Mouse (Mus musculus): ENCODE measurements at regions not wholly inside any gene's neighbourhood (a gene's known extent, or its start where the extent isn't known, plus 50 kb on each side); places are given as distances from the start of the nearest gene placed in this dataset.

DNA sequence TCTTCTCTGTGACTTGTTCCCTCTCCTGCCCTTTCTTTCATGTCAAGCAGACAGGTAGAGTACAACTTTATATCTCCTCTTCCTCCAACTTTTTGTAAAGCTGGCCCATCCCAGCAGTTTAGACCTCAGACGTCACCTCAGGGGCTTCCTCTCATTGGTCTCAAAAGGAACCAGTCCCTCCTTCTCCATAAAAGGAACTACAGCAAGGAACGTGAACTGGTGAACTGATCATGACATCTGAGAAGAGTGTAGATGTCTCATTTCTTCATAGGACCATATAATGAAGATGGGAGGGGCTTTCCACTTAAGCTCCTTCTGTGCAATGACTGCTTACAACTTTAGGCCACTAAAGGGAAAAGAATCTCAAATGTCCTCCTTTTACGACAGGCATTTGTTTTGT, 153.0 kb downstream of the Ly86 start:
- in situ Hi-C loops (cut with MboI; ENCODE audit: low pct_unique_long_range_greater_than_20kb in 1 of 2, low sequenced_read_pairs in 2 of 2, unreplicated experiment in 1 of 2), result no loop called here

DNA sequence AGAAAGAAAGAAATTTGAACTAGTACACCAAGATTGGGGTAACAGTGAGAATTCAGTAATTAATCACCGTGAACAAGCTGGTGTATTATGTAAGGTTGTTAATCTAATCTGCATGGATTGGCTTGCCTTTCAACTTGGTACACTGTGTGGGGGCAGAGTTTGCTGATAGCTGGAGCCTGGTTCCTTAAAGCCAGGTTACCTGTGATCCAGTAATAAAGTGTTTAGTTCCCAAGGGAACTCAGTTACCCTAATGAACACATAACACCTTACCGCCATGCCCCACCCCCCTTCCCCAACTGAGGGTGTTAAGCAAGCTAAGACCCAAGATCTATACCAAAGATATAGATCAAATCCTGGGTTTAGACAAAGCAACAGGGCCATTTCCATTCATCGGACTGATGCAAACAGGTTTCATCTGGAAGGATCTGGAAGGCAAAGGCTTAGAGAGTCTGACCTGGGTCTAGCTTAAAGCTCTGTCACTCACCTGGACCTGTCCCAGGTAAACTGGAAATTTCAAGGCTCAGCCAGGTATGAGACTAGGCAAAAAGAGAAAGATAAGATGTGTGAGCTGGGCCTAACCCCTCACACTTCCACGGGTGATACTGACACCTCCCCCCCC, 155.8 kb downstream of the Ly86 start:
- in situ Hi-C loops (cut with MboI; ENCODE audit: low pct_unique_long_range_greater_than_20kb in 1 of 2, low sequenced_read_pairs in 2 of 2, unreplicated experiment in 1 of 2), result no loop called here

- in situ Hi-C loops (cut with MboI; ENCODE audit: low pct_unique_long_range_greater_than_20kb in 1 of 2, low sequenced_read_pairs in 2 of 2, unreplicated experiment in 1 of 2), result no loop called here
Observed at GRCm38 (mm10) chr13:37503449-37503848, 158.4 kb downstream of the Ly86 start.

GRCm38 (mm10) chr13:37503898-37504297, 158.9 kb downstream of the Ly86 start:
- in situ Hi-C loops (cut with MboI; ENCODE audit: low pct_unique_long_range_greater_than_20kb in 1 of 2, low sequenced_read_pairs in 2 of 2, unreplicated experiment in 1 of 2), result no loop called here

- in situ Hi-C loops (cut with MboI; ENCODE audit: low pct_unique_long_range_greater_than_20kb in 1 of 2, low sequenced_read_pairs in 2 of 2, unreplicated experiment in 1 of 2), result no loop called here
Observed at GRCm38 (mm10) chr13:37504373-37504772, 159.4 kb downstream of the Ly86 start.

GRCm38 (mm10) chr13:37505617-37506016, 160.6 kb downstream of the Ly86 start:
- in situ Hi-C loops (cut with MboI; ENCODE audit: low pct_unique_long_range_greater_than_20kb in 1 of 2, low sequenced_read_pairs in 2 of 2, unreplicated experiment in 1 of 2), result no loop called here

DNA sequence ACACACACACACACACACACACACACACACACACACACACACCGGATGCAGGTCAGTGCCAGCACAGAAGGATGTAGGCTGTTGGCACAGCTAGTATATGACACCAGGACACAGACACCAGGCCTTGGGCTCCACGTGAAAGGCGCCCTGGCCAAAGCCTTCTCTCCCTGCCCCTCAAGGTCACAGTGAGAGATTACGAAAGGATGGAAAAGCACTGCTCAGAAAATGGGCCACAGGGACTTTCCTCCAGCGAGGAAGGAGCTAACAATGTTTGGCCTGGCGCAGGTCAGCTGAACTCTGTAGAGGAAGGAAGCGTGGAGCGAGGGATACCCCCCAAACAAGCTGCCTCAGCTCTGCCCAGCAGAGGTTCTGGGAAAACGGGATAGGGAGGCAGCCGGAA, 161.0 kb downstream of the Ly86 start:
- in situ Hi-C loops (cut with MboI; ENCODE audit: low pct_unique_long_range_greater_than_20kb in 1 of 2, low sequenced_read_pairs in 2 of 2, unreplicated experiment in 1 of 2), result no loop called here

GRCm38 (mm10) chr13:37506701-37507100, 161.7 kb downstream of the Ly86 start:
- in situ Hi-C loops (cut with MboI; ENCODE audit: low pct_unique_long_range_greater_than_20kb in 1 of 2, low sequenced_read_pairs in 2 of 2, unreplicated experiment in 1 of 2), result no loop called here

DNA sequence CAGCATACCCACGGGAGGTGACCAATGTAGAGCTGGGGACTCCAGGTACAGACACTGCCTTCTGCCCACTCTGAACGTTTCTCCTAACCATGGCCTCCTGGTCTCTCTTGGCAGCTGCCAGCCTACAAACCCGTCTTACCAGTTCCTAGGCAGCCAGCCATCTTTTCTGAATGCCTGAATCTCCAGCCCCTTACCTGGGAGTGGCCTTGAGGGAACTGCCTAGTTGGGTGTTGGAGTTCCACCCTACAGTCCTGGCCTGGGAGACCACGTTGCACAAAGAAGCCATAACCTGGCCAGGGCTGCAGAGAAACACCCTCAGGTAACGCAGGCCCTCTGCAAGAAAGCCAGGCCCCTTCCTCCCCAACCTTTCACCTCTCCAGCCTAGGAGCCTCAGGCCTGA, 162.1 kb downstream of the Ly86 start:
- in situ Hi-C loops (cut with MboI; ENCODE audit: low pct_unique_long_range_greater_than_20kb in 1 of 2, low sequenced_read_pairs in 2 of 2, unreplicated experiment in 1 of 2), result no loop called here

DNA sequence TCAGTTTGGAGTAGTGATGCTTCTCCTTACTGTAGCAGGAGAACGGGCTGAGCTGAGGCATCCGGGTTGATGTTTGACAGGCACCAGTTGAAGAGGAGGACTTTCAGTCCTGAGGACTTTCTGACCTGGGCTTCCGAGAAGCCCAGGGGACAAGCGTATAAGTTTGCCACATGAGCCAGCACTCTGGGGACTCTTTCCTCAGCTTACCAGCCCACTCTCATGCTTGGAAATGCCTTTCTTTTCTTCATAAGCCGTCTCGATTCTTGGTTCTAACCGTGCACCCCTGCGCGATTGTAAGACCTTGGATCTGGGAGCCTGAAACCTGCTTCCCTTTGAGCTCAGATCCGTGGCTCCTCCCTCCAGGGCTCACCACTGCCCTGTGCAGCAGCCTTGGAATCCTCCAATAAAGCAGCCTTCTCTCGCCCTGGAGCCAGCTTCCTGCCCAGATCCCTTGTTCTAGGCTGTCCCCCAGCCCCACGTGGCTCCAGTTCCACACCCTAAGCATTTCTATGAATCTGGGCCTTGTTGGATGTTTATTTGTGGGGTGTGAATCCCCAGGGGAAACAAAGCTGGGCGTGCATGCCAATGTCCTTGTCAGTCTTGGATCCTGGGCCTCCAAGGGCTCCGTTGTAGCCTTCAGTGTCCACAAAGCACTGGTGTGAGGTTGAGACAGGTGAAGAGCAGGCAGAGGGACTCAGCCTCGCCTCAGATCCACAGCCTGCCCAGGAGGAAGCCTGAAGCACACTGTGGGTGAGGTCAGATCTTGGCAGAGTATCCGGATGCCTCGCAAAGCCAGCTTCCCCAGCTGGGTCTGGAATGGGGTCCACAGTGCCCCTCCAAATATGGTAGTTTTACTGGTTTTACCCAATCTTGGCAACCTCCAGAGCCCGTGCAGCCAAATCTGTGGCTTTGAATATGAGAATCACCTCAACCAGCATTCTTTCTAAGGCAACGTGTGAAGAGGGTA, 163.7 kb downstream of the Ly86 start:
- in situ Hi-C loops (cut with MboI; ENCODE audit: low pct_unique_long_range_greater_than_20kb in 1 of 2, low sequenced_read_pairs in 2 of 2, unreplicated experiment in 1 of 2), result no loop called here

- in situ Hi-C loops (cut with MboI; ENCODE audit: low pct_unique_long_range_greater_than_20kb in 1 of 2, low sequenced_read_pairs in 2 of 2, unreplicated experiment in 1 of 2), result no loop called here
Observed at GRCm38 (mm10) chr13:37509352-37509851, 164.4 kb downstream of the Ly86 start.

DNA sequence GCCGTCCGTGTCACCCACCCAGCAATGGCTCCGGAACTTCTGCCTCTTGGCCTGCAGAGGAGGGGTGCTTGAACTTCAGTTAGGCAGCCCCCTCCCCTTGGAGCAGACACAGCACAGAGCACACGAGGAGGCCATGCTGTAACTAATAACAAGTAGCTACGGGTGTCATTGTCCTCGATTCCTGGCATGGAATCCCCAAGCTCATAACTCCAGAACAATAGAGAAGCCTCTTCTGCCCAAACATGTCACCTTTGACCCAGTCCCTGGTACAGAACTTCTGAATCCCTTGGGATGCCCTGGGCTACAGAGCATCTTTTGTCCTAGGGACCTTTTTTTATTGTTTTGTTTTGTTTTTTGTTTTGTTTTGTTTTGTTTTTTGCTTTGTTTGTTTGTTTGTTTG, 165.5 kb downstream of the Ly86 start:
- in situ Hi-C loops (cut with MboI; ENCODE audit: low pct_unique_long_range_greater_than_20kb in 1 of 2, low sequenced_read_pairs in 2 of 2, unreplicated experiment in 1 of 2), result no loop called here

DNA sequence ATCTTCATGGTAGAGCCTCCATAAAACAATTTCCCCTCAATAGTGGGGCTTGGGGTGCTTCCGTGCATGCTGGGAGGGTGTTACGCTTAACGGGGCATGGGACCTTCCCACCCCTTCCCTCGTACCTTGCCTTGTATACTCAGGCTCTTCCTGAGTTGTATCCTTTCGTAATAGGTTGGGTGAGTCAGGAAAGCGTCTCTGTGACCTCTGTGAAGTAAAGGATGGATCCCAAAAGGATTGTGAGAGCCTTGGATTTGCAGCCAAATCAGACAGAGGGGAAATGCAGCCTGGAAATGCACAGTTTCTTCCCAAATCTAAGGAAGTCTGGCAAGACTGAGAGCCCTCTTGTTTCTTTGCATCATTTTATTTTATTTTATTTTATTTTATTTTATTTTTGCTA, 166.0 kb downstream of the Ly86 start:
- in situ Hi-C loops (cut with MboI; ENCODE audit: low pct_unique_long_range_greater_than_20kb in 1 of 2, low sequenced_read_pairs in 2 of 2, unreplicated experiment in 1 of 2), result no loop called here

GRCm38 (mm10) chr13:37511406-37511805, 166.4 kb downstream of the Ly86 start:
- in situ Hi-C loops (cut with MboI; ENCODE audit: low pct_unique_long_range_greater_than_20kb in 1 of 2, low sequenced_read_pairs in 2 of 2, unreplicated experiment in 1 of 2), result no loop called here

- in situ Hi-C loops (cut with MboI; ENCODE audit: low pct_unique_long_range_greater_than_20kb in 1 of 2, low sequenced_read_pairs in 2 of 2, unreplicated experiment in 1 of 2), result no loop called here
Observed at GRCm38 (mm10) chr13:37512781-37513180, 167.8 kb downstream of the Ly86 start.

DNA sequence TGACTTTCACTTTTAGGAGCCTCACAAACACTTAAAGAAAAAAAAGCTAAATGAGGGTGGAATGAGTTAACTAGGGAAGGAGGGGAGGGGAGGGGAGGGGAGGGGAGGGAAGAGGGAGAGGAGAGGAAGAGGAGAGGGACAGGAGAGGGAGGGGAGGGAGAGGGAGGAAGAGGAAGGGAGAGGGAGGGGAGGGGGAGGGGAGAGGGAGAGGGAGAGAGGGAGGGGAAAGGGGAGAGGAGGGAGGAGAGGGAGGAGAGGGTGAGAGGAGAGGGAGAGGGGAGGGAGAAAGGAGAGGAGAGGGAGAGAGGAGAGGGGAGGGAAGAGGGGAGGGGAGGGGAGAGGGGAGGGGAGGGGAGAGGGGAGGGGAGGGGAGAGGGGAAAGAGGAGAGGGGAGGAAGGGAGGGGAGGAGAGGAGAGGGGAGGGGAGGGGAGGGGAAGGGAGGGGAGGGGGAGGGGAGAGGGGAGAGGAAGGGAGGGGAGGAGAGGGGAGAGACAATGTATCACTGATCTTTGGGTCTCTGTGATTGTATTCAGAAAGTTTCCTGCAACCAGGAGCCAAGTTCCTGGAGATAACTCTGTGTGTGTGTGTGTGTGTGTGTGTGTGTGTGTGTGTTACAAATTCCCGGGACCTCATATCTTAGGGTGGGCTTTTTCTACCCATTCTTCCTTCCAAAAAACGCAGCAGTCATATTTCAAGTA, 168.3 kb downstream of the Ly86 start:
- in situ Hi-C loops (cut with MboI; ENCODE audit: low pct_unique_long_range_greater_than_20kb in 1 of 2, low sequenced_read_pairs in 2 of 2, unreplicated experiment in 1 of 2), result no loop called here

DNA sequence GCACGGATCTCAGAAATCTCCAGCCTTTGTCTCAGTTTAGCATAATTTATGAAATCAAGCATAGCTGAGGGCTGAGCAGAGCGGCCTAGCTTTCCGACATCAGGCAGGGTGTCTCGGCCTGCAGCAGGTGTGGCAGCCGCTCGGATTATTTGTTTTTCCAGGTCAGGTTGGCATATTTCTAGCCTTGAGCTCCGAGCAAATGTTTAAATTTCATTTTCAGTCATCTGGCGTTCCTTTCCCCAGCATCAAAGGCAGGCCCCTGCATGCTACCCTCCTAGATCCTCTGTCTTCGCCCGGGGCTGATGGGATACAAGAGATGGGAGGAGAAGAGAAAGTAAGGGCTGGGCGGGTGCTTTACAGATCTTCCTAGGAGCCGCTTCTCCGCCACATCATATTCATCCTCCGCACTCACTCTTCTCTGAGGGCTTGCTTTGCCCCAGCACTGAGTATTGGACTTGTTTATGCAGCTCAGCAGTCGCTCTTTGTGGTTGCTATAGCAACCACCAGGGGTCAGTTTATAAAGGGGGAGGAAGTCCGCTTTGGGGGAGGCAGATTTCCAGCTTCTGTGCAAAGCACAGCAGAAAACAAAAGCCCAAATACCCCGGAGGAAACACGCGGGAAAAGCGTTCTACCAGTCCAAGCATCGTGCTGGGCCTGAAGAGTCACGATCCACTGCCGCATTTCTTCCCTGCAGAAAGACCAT, 169.0 kb downstream of the Ly86 start:
- in situ Hi-C loops (cut with MboI; ENCODE audit: low pct_unique_long_range_greater_than_20kb in 1 of 2, low sequenced_read_pairs in 2 of 2, unreplicated experiment in 1 of 2), result no loop called here

DNA sequence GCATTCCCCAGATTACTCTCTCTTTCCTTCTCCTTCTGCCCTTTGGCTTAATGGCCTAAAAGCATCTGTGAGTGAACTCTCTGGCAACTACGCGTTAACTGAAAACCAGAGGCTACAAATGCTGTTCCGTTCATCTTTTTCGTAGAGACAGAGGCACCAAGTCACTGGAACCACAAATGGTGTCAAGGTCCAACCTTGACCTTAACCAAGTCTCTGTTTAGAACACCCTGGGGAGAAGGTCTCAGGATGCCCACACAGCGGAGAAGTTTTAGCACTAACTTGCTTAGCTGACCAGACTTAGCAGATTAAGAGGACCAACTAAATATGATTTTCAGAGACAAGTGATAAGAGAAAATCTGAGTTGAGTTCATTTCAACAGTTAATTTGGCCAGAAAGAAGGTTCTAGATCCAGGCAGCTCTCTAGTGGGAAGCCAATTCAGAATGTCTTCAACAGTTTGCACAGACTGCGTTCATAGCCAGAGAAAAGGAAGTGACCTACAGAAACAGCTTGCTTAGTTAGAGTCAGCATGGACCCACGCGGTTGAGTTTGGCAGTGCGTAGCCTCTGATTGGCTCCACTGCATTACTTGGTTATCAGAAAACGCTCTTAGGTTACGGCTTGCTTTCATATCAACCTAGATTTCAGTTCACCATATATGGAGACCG, 169.8 kb downstream of the Ly86 start:
- in situ Hi-C loops (cut with MboI; ENCODE audit: low pct_unique_long_range_greater_than_20kb in 1 of 2, low sequenced_read_pairs in 2 of 2, unreplicated experiment in 1 of 2), result no loop called here

All from mouse embryonic stem cell (cell line).